Mouse (Mus musculus) intestine, embryonic 16.5 days (tissue): Measurements from ENCODE around the gene Kdm1a. TPM values are rescaled to one million over a fixed set of nuclear protein-coding genes. Genes with fewer than 3 reads are reported as not detected.

Experiments used
- ATAC-seq: fragments of 200-750 bp; cut with Nextera tagmentation; 2 replicates; pipeline ENCODE4 v1.8.0; 2017; ENCODE audit warnings: moderate TSS enrichment, moderate library complexity
- H3K27ac ChIP-seq: fragments of 300-500 bp; sonication (generic); 2 replicates; pipeline ENCODE4 v1.5.1; 2014; ENCODE audit warnings: mild to moderate bottlenecking, low read length
- H3K27me3 ChIP-seq: fragments of 300-500 bp; sonication (generic); replicated peaks from 2 replicates; pipeline ENCODE4 v1.6.1; 2014; ENCODE audit warnings: low read length, control low read depth, mixed read lengths; ENCODE audit not compliant: control insufficient read depth, insufficient read depth
- H3K36me3 ChIP-seq: fragments of 300-500 bp; sonication (generic); 2 replicates; pipeline ENCODE4 v1.6.1; 2014; ENCODE audit warnings: low read length, control low read depth; ENCODE audit not compliant: control insufficient read depth, insufficient read depth
- H3K4me1 ChIP-seq: fragments of 300-500 bp; sonication (generic); 2 replicates; pipeline ENCODE4 v1.6.1; 2014; ENCODE audit warnings: low read length, control low read depth, mixed read lengths; ENCODE audit not compliant: control insufficient read depth, insufficient read depth
- H3K4me2 ChIP-seq: fragments of 300-500 bp; sonication (generic); 2 replicates; pipeline ENCODE4 v1.6.1; 2014; ENCODE audit warnings: low read depth, low read length, control low read depth
- H3K4me3 ChIP-seq: fragments of 300-500 bp; sonication (generic); 2 replicates; pipeline ENCODE4 v1.5.1; 2014; ENCODE audit warnings: mild to moderate bottlenecking, low read length
- H3K9ac ChIP-seq: fragments of 300-500 bp; sonication (generic); 2 replicates; pipeline ENCODE4 v1.6.1; 2014; ENCODE audit warnings: low read depth, low read length
- H3K9me3 ChIP-seq: fragments of 300-500 bp; sonication (generic); 2 replicates; pipeline ENCODE4 v1.6.1; 2016; ENCODE audit warnings: low read length, control low read depth; ENCODE audit not compliant: control insufficient read depth
- WGBS: fragments of 180-500 bp; shearing (Covaris S2); extraction: QIAGEN DNeasy Blood & Tissue Kit; methylation state at CpG from one replicate; pipeline ENCODE4 v1.1.7; 2014; 5-methylcytosine and 5-hydroxymethylcytosine counted together
- polyA plus RNA-seq: library from polyadenylated mRNA; unstranded; fragments of >200 nt; fragmentation: Nextera tagmentation; extraction: Ambion mirVana; gene quantifications from 2 replicates; pipeline ENCODE4 v1.2.1, GENCODE M21; 2015

Gene Kdm1a
- polyA plus RNA-seq, 1 experiment from 2014 or later, result 14.0 TPM

- WGBS, result 77% methylated on average over 2 of the region's 2 CpGs
- Histone ChIP-seq H3K27ac (no peak overlapping the region), H3K4me3 (no peak overlapping the region), H3K4me2 (no peak overlapping the region), H3K27me3 (no peaks in the 10 kb centered on the region), H3K36me3 (0 out of 2 replicates have a peak, but pooled peaks cover 2% of the 10 kb centered on the region), H3K9me3 (no peaks in the 10 kb centered on the region), H3K4me1 (peaks cover 2% of the 10 kb centered on the region; the same call in 1 of the 2 replicates), H3K9ac (no peak overlapping the region)
- ATAC-seq, result no peak
Measured at GRCm38 (mm10) chr4:136594006-136594405, 8.5 kb downstream of the Kdm1a start.

GRCm38 (mm10) chr4:136592111-136592510 lies 10.4 kb downstream of the Kdm1a start:
- H3K27me3 ChIP-seq, result no peaks in the 10 kb centered on the region
- ATAC-seq, result peak; percentile 69
- H3K9ac ChIP-seq, result no peak overlapping the region
- H3K36me3 ChIP-seq, result 0 out of 2 replicates have a peak, but pooled peaks cover 2% of the 10 kb centered on the region
- H3K4me2 ChIP-seq, result no peak overlapping the region
- WGBS, result 49% methylated on average over 4 of the region's 4 CpGs
- H3K4me1 ChIP-seq, result no peaks in the 10 kb centered on the region
- H3K27ac ChIP-seq, result no peak overlapping the region
- H3K4me3 ChIP-seq, result no peak overlapping the region
- no peaks in the 10 kb centered on the region for H3K9me3 ChIP-seq

- 0 out of 2 replicates have a peak, but pooled peaks cover 7% of the 10 kb centered on the region for H3K4me1 ChIP-seq
- no peaks in the 10 kb centered on the region for H3K9me3 ChIP-seq
- no peak overlapping the region for H3K27ac ChIP-seq
- 0 out of 2 replicates have a peak, but pooled peaks cover 2% of the 10 kb centered on the region for H3K36me3 ChIP-seq
- ATAC-seq, result no peak
- H3K4me3 ChIP-seq, result no peak overlapping the region
- no peak overlapping the region for H3K9ac ChIP-seq
- no peak overlapping the region for H3K4me2 ChIP-seq
- no peaks in the 10 kb centered on the region for H3K27me3 ChIP-seq
- WGBS, result 85% methylated on average over 4 of the region's 4 CpGs
Measured at GRCm38 (mm10) chr4:136588003-136588402, 14.5 kb downstream of the Kdm1a start.

GRCm38 (mm10) chr4:136587221-136587827 lies 15.2 kb downstream of the Kdm1a start:
- no peak overlapping the region for H3K9ac ChIP-seq
- H3K4me1 ChIP-seq, result 0 out of 2 replicates have a peak, but pooled peaks cover 7% of the 10 kb centered on the region
- no peaks in the 10 kb centered on the region for H3K27me3 ChIP-seq
- no peaks in the 10 kb centered on the region for H3K9me3 ChIP-seq
- 91% methylated on average over 4 of the region's 4 CpGs for WGBS
- 0 out of 2 replicates have a peak, but pooled peaks cover 2% of the 10 kb centered on the region for H3K36me3 ChIP-seq
- H3K4me3 ChIP-seq, result no peak overlapping the region
- no peak for ATAC-seq
- H3K4me2 ChIP-seq, result no peak overlapping the region
- H3K27ac ChIP-seq, result no peak overlapping the region

GRCm38 (mm10) chr4:136581885-136582284 lies 20.6 kb downstream of the Kdm1a start:
- no peak overlapping the region for H3K9ac ChIP-seq
- no peak overlapping the region for H3K27ac ChIP-seq
- no peaks in the 10 kb centered on the region for H3K9me3 ChIP-seq
- no peaks in the 10 kb centered on the region for H3K36me3 ChIP-seq
- ATAC-seq, result no peak
- H3K4me3 ChIP-seq, result no peak overlapping the region
- H3K4me2 ChIP-seq, result no peak overlapping the region
- 0 out of 2 replicates have a peak, but pooled peaks cover 6% of the 10 kb centered on the region for H3K4me1 ChIP-seq
- WGBS, result 90% methylated on average over 3 of the region's 3 CpGs
- H3K27me3 ChIP-seq, result no peaks in the 10 kb centered on the region

GRCm38 (mm10) chr4:136569998-136570397 lies 32.5 kb downstream of the Kdm1a start:
- ATAC-seq, result no peak
- Histone ChIP-seq H3K9ac (no peak overlapping the region), H3K27me3 (no peaks in the 10 kb centered on the region), H3K27ac (no peak overlapping the region), H3K4me3 (no peak overlapping the region), H3K36me3 (0 out of 2 replicates have a peak, but pooled peaks cover 5% of the 10 kb centered on the region), H3K9me3 (no peaks in the 10 kb centered on the region), H3K4me2 (no peak overlapping the region), H3K4me1 (0 out of 2 replicates have a peak, but pooled peaks cover 5% of the 10 kb centered on the region)

GRCm38 (mm10) chr4:136568629-136569028 lies 33.9 kb downstream of the Kdm1a start:
- Histone ChIP-seq H3K36me3 (peaks cover 5% of the 10 kb centered on the region; the same call in 1 of the 2 replicates), H3K4me1 (0 out of 2 replicates have a peak, but pooled peaks cover 5% of the 10 kb centered on the region), H3K27ac (no peak overlapping the region), H3K4me3 (no peak overlapping the region), H3K4me2 (no peak overlapping the region), H3K27me3 (no peaks in the 10 kb centered on the region), H3K9ac (no peak overlapping the region), H3K9me3 (no peaks in the 10 kb centered on the region)
- no peak for ATAC-seq
- 76% methylated on average over 3 of the region's 3 CpGs for WGBS

GRCm38 (mm10) chr4:136562755-136563154 lies 39.8 kb downstream of the Kdm1a start:
- no peaks in the 10 kb centered on the region for H3K27me3 ChIP-seq
- no peak overlapping the region for H3K9ac ChIP-seq
- H3K9me3 ChIP-seq, result no peaks in the 10 kb centered on the region
- no peak overlapping the region for H3K4me2 ChIP-seq
- H3K27ac ChIP-seq, result no peak overlapping the region
- H3K36me3 ChIP-seq, result peaks cover 13% of the 10 kb centered on the region
- H3K4me1 ChIP-seq, result peaks cover 2% of the 10 kb centered on the region; the same call in 1 of the 2 replicates
- ATAC-seq, result no peak
- WGBS, result 85% methylated on average over 6 of the region's 6 CpGs
- H3K4me3 ChIP-seq, result no peak overlapping the region

GRCm38 (mm10) chr4:136560270-136560991 lies 42.1 kb downstream of the Kdm1a start:
- no peaks in the 10 kb centered on the region for H3K9me3 ChIP-seq
- no peak overlapping the region for H3K9ac ChIP-seq
- 65% methylated on average over 8 of the region's 8 CpGs for WGBS
- no peak overlapping the region for H3K4me2 ChIP-seq
- H3K27me3 ChIP-seq, result no peaks in the 10 kb centered on the region
- peak; percentile 59 for ATAC-seq
- H3K27ac ChIP-seq, result no peak overlapping the region
- peaks cover 5% of the 10 kb centered on the region; the same call in 1 of the 2 replicates for H3K4me1 ChIP-seq
- H3K36me3 ChIP-seq, result peaks cover 16% of the 10 kb centered on the region
- H3K4me3 ChIP-seq, result no peak overlapping the region
